Mouse (Mus musculus): ENCODE data around the gene Cyp4a31.
"Not testable (repeated sequence)": the region's sequence is repeated elsewhere in the genome, so short reads cannot be mapped to it uniquely, and the experiment has no call there.

Cyp4a31 gene

DNA sequence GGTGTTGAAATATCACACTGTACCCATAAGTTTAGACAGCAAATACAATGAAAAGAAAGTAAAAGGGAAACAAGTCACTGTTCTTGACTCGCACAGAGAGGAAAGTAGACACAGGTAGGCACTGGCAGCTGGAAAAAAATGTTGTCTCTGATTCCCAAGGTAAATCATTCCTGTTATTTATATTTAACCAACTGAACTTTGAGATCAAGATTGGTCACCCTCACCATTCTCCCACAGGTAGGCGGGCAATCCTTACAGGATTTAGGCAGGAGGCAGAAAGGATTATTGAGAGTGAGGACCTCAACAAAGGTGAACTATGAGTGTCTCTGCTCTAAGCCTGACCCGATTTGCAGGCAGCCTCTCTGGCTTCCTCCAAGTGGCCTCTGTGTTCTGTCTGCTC is at the start of gene Cyp4a31:
Cyp4a31 (plus strand) TSS at position 249 of the 400 bp plus-strand sequence.
- DNase-seq, result no peak

DNA sequence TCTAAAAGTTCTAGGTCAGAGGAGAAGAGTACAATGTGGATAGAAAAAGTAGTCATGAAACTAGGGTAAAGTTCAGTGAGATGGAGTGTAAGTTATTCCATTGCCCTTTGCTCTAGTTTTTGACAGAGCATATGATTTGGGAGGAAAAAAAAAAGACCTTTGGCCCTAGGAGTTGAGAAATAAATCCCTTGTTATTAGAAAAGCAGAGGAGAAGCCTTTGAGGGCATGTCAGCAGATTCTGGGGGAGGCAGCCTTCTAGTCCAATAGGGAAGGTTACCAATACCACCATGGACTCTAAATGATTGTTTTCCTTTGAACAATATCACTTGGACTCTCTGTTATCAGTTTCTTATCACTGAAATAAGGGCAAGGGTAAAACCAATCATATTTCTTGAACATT is 49.5 kb upstream of the Cyp4a31 start:
- DNase-seq, result not testable (repeated sequence)

DNA sequence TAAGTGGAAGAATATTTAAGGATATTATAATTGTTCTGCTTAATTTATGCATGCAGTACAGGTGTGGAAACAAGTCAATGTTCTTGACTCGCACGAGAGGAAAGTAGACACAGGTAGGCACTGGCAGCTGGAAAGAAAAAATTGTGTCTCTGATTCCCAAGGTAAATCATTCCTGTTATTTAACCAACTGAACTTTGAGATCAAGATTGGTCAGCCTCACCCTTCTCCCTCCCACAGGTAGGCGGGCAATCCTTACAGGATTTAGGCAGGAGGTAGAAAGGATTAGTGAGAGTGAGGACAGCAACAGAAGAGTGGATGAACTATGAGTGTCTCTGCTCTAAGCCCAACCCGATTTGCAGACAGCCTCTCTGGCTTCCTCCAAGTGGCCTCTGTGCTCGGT is 45.4 kb upstream of the Cyp4a31 start, which contains the start of gene Cyp4a10:
Cyp4a10 (plus strand) TSS at position 265 of the 400 bp plus-strand sequence.
- not testable (repeated sequence) for DNase-seq

DNA sequence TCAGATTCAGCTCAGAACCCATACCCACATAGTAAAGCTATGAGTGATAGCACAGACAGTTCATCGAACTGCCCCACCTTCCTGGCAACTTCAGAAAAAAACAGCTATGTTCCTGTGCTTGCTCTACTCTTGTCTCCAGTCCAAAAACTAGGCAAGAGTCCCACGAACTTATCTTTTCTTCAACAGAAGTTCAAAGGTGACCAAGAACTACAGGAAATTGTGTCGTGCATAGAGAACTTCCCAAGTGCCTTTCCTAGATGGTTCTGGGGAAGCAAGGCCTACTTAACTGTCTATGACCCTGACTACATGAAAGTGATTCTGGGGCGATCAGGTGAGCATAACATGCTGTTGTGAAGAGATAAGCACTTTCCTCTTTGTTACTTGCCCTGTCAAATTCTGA is 44.0 kb upstream of the Cyp4a31 start:
- no peak for DNase-seq

DNA sequence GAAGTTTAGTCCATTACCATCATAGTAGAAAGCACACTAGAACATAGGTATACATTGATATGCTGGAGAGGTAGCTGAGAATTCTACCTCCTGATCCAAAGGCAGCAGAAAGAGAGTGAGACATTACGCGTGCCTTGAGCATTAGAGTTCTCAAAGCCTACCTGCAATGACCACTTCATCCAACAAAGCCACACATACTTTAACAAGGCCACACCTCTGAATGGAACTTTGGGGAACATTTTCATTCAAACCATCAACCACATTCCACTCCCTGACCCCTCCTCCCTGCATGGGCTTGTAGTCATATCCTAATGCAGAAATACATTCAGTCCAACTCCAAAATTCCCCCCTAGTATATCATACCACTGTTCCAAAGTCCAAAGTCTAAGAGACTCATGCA is 41.7 kb upstream of the Cyp4a31 start:
- no peak for DNase-seq

DNA sequence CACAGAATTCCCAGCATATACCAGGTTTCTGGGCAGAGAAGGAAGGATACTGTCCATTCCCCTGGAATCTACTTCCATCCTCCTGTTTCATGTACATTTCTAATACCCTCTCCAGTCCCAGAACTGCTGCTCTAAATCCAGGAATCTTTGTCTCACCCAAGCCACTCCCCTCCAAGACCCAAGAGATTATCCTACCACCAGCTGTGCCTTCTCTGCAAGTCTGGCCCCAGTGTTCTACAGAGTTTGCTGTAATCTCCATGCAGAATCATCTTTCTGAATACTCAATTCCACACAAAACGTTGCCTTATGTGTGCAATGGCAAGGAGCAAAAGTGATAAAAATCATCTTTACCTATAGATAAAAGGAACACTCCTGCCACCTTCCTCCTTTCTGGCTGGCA is 18.3 kb upstream of the Cyp4a31 start:
- no peak for DNase-seq

DNA sequence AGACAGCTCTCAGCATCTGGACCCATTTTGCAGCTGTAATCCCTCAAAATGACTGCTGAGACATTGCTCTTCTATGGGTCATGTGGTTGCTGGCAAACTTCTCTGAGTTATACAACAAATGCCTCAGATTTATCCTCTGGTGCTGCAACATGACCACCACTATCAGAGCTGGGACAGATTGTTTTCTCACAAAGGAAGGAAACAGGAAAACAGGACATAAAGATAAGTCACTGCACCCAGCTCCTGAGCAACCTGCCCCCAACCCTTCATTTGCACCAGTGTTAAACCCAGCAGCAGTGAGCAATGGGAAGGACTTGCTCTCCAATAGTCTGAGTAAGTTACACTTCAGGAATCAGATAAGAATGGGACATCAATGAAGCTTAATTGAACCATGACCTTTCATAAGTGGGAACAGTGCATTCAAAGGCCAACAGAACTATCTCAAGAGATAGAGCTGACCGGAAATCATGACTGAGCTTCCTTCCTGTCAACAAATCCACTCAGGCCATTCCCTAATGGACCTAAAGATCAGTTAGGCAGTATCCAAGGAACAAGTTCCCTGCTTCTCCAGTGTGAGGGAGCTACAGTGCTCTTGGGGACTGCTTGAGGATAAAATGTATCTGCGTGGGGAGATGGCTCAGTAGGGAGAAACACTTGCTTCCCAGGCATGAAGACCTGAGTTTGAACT is 17.2 kb upstream of the Cyp4a31 start:
- DNase-seq, result no peak

DNA sequence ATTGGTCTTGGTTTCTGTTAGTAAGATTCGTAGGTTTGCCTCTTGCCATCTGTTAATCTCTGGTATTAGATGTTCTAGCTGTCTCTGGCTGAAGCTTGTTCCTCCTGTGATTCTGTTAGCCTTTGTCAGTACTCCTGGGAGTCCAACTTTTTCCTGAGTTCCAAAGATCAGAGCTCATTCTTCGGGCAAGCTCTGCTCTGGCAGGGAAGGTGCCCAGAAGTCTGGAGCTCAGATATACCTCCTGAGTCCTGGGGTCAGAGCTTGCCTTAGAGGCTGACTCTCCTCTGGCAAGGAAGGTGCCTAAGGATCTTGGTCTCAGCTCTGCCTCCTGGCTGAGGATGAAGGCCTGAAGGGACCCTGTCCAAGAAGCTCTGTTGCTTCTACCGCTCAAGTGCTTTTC is 10.7 kb upstream of the Cyp4a31 start:
- no peak for DNase-seq

DNA sequence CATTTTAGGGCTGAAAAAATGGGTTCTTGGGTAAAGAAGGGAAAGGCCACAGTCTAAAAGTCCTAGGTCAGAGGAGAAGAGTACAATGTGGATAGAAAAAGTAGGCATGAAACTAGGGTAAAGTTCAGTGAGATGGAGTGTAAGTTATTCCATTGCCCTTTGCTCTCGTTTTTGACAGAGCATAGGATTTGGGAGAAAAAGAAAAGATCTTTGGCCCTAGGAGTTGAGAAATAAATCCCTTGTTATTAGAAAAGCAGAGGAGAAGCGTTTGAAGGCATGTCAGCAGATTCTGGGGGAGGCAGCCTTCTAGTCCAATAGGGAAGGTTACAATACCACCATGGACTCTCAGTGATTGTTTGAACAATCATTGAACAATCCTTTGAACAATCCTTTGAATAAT is 7.9 kb upstream of the Cyp4a31 start:
- DNase-seq, result no peak

DNA sequence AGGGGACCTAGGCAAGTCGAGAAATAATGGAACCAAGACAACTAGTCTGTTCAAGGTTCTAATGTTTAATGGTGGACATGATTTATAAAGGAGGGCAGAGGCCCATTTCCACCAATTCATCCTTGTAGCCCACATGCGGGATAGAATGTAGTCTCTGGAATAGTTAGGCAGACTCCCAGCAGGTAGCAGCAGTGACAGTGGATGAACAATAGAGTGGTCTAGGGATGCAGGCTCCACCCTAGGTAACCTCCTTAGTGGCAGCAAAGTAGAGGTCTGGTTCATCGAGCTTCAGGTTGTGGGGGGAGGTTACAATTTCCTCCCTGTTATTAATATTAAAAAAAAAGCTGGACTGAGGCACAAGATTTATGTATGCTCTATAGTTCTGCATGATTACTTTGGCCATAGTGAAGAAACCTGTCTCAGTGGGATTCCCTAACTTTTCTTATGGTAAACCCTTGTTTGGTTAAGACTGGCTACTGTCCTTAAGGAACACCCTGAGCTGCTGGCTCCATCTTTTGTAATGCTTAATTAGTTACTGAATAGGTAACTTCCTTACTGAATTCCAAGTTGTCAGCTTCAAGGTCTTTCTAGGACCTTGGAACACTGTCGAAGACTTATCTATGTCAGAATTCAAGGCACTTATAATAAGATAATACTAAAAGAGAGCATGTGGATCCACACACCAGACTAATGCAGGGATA is 5.4 kb upstream of the Cyp4a31 start:
- no peak for DNase-seq

DNA sequence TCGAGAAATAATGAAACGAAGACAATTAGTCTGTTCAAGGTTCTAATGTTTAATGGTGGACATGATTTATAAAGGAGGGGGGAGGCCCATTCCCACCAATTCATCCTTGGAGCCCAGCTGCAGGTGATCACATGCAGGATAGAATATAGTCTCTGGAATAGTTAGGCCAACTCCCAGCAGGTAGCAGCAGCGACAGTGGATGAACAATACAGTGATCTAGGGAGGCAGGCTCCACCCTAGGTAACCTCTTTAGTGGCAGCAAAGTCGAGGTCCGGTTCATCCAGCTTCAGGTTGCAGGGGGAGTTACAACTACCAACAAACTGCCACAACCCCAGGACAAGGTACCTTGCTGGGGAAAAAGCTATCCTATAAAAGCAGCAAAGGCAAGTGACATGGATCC is 2.2 kb upstream of the Cyp4a31 start:
- not testable (repeated sequence) for DNase-seq

DNA sequence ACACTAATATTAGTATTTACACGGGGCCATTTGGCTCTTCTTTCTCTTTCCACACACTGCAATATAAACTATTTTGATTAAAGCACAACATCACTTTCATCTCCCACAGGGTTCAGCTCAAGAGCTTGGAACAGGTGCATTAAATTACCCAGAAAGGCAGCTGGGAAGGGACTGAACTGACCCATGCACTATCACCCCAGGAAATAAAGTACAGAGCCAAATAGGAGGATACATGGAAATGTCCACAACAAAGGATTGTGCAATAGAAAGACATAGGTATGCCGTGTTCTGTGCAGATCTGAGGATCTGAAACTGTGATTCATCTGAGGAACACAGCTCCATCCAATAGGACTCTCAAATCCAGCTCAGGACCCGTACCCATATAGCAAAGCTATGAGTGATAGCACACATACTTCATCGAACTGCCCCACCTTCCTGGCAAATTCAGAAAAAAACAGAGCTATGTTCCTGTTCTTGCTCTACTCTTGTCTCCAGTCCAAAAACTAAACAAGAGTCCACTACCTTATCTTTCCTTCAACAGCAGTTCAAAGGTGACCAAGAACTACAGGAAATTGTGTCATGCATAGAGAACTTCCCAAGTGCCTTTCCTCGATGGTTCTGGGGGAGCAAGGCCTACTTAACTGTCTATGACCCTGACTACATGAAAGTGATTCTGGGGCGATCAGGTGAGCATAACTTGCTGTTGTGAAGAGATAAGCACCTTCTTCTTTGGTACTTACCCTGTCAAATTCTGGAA is 1.2 kb downstream of the Cyp4a31 start:
- DNase-seq, result not testable (repeated sequence)

DNA sequence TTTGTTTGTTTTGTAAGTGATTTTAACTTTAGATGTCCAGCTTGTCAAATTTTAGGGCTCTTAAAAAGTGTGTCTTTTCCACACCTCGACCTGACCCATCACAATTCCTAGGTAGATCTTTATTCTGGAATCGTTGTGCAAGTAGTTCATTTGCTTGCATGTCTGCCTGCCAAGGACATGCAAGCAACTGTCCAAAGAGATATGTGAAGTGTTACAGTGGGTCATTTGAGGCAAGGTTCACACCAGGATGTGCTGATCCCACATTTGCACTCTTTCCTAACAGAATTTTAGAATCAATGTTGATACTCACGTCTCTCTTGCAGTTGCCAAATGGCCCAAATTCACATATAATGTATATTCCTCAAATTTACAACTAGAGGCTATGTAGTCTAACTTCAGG is 11.8 kb downstream of the Cyp4a31 start:
- no peak for DNase-seq

DNA sequence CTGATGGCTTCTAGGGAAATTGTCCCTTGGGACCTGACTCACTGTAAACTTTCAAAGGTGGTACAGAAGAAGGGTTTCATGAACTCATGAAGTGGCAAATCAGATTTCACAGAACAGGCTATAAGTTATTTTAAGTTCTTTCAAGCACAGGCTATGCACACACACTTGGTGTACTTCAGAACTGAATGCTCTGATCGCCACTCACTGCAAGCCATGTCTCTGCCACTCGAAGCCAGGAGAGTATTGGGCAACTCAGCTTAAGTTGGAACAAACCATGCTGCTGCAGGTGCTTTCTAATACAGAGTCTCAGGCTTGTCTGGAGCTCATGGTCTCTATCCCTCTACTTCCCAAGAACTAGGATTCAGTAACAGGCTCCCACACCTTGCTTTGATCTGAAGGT is 12.3 kb downstream of the Cyp4a31 start:
- DNase-seq, result no peak

DNA sequence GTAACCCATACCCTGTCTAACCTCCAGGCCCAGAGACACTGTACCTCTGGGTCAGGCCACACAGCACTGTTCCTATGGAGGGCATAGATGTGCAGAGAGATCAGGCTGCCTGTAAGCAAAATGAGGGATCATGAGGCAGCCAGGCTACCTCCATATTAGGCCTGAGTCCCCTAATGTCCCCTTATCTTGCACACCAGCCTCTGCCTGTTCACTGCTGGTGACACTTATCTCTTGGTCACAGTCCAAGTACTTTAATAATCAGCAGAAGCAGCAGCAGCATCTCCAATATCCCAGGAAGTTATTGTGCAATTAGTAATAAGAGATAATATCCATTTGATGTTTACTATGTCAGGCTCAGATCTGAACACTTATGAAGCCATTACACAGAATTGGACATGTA is 19.6 kb downstream of the Cyp4a31 start:
- no peak for DNase-seq

DNA sequence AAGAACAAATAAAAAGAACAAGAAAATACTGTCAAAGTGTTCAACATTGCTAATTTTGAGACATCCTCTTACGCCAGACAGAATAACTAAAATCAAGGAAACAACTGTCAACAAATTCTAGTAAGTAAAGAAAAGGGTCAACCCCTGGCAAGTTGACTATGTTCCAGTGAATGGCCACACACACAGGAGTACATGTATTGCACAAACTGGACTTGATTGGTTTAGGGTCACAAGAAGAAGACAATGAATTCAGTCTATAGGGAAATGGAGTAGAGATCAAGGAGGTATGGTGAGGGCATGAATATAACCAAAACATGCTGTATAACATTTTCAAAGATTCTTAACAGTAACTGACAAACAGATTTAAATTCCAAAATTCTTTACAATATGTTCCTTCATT is 32.9 kb downstream of the Cyp4a31 start:
- no peak for DNase-seq

DNA sequence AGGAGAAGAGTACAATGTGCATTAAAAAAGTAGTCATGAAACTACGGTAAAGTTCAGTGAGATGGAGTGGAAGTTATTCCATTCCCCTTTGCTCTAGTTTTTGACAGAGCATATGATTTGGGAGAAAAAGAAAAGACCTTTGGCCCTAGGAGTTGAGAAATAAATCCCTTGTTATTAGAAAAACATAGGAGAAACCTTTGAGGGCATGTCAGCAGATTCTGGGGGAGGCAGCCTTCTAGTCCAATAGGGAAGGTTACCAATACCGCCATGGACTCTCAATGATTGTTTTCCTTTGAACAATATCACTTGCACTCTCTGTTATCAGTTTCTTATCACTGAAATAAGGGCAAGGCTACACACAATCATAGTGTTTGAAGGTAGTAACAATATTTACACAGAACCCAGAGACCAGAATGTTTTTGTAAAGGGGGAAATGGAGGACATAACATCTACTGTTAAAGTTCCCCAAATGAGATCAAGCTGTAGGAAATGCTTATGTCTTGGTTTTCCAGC is 33.4 kb downstream of the Cyp4a31 start:
- DNase-seq, result no peak

DNA sequence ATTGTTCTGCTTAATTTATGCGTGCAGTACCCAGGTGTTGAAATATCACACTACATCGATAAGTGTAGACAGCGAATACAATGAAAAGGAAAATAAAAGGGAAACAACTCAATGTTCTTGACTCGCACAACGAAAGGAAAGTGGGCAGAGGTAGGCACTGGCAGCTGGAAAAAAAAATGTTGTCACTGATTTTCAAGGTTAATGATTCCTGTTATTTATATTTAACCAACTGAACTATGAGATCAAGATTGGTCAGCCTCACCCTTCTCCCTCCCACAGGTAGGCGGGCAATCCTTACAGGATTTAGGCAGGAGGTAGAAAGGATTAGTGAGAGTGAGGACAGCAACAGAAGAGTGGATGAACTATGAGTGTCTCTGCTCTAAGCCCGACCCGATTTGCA is 37.2 kb downstream of the Cyp4a31 start, which contains the start of gene Cyp4a32:
Cyp4a32 (plus strand) TSS at position 359 of the 400 bp plus-strand sequence.
- DNase-seq, result not testable (repeated sequence)

DNA sequence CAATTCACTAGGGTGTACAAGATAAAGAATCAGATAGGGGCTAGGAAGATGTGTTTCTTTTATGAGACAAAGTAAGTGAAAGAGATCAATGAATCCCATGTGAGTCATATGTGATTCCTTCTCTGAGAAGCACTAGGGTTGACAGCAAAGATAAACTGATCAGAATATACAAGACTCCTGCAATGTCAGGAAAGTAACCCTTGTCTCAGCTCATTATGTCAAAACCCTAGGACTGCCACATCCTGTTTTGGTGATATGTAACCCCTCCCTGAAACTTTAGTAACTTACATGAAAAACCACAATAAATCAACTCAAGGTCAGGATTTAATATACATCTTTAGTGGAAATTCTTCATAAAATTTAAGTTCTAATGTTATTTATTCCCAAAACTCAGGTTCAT is 50.6 kb downstream of the Cyp4a31 start:
- no peak for DNase-seq

DNA sequence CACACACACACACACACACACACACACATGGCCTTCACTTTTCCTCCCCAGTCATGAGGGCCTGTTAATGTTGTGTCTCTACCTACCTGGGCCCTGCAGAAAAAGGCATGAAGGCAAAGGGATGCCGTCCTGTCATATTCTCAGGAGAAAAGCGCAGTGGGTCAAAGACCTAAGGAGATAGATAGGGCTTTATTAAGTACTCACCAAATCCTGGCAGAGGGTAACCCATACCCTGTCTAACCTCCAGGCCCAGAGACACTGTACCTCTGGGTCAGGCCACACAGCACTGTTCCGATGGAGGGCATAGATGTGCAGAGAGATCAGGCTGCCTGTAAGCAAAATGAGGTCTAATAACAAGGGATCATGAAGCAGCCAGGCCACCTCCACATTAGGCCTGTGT is 62.1 kb downstream of the Cyp4a31 start:
- DNase-seq, result not testable (repeated sequence)
